Mouse (Mus musculus) adrenal gland (tissue): ENCODE measurements around the gene S100a13.

Experiments used
- intact Hi-C: fragments of 180-260 bp; cut with DNase I; formaldehyde crosslinking; loops from one replicate; pipeline ENCODE4 v1.15.1; 2025

S100a13 gene

DNA sequence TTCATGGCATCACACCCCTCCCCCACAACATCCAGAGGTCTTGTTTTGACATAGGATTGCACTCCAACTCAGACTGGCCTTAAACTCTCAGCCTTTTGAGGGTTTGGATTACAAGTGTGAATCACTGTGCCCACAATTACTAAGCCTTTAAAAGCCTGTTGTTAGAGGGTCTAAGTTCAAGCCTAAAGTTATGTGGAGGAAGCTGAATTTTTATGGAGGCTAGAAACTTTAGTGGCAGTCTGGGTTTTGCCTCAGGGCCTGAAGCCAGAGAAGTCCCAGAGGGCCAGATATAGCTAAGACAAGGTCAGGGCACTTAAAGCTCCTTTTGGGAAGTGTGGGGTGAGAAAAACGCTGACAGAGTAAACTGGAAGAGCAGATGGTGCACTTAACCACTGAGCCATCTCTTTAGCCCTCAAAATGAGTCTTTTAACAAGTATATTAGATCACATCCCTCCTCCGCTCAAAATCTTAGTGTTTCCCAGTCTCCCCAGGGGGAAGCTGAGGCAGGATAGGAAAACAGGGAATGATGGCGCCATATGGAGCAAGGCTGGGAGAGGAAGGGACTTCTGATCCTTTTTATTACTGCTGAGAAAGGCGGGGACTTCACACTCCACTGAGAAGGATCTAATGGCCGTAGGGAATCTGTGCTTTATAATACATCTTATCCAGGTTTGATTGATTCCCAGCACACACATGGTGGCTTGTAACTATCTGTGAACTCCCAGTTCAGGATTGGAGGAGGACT is 35.6 kb downstream of the S100a13 start:
- intact Hi-C loops, result no loop called here

GRCm38 (mm10) chr3:90550421-90550790 is 36.2 kb downstream of the S100a13 start:
- intact Hi-C loops, result no loop called here

DNA sequence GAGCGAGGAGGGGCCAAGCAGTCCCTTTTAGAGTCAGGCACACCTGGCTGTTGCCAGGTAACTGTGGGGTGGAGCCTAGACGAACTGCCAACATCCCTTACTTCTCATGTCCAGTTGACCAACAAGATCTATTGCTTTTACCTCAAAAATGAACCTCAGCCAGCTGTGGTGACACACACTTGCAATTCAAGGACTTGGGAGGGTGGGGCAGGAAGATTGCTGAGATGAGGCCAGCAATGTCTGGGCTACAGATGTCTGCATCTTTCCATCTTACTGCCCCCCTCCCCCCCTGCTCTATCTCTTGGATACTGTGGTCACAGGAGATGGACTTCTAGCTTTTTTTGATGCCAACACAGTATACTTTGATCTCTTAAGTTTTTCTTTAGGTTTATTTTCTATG is 38.0 kb downstream of the S100a13 start:
- intact Hi-C loops, result no loop called here

DNA sequence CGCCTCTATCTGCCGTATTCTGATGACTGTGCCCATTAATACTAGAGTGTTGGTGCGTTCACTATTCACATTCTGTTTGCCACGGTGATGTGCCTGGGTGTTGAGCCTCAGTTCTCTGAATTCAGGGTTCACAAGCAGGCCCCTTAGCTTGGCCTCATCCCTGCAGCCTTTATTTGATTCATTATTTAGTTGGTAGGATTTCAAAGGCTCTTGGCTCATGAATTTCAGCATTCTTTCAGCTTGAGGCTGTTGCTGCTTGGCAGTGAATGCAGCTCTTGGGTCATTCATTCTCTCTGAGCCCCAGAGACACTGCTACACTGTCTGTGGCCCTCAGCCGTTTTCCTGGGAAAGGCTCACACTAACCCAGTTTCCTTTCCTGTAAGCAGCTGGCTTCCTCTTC is 41.7 kb downstream of the S100a13 start:
- intact Hi-C loops, result no loop called here

GRCm38 (mm10) chr3:90560008-90560628 is 45.9 kb downstream of the S100a13 start, which contains the start of gene S100a3:
Gene S100a3, plus strand, starts transcription at chr3:90560578.
- intact Hi-C loops, result no loop called here
